ENCODE assay signal across 23 mouse cellular contexts in the genomic region with DNA sequence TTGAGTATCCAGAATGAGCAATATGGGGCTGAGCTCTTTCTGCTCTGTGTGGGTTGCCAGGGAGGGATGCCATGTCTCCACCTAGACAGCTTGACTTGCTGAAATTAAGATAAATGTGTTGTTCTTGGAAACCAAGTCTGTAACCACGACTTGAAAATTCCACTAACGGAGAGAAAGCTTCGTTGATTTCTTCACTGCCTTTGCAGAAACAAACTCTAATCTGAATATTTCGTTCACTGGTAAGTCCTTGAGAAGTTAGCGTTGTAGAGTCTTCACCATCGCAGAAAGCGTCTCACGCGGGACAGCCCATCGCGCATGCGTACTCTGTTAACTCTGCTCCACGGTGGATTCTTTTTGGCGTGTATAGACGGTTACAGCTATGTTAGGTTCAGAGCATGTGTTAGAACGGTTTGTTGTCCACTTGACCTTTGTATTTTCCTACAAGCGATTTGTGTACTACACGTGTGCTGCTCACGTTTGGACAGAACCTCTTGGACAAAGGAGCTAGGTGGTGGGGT. TPM values are rescaled to one million over a fixed set of nuclear protein-coding genes. Genes with fewer than 3 reads are reported as not detected.
A peak's percentile ranks its signal among the peaks of the same experiment; 100 is the strongest.
DNase-seq lines count a peak whose midpoint lies in the region; ATAC-seq and TF ChIP-seq lines count a peak whose summit lies in the region.
"Had no signal": no experiment of that assay in that cellular context is flagged by ENCODE, and none has a peak within 500 bp of the region (broad histone marks: within the 10 kb centered on the region; RNA-seq: fewer than 3 reads in every experiment).

No protein-coding gene starts in this region.

- H3K27ac ChIP-seq in spleen, adult 2 months (ENCODE audit: insufficient read depth, low read length), result peak overlapping the region; percentile 76
- no peak overlapping the region for H3K27ac ChIP-seq in forebrain, embryonic 15.5 days (replicated peaks)
- H3K27ac ChIP-seq: left cerebral cortex, adult 2 months; liver, embryonic 13.5 days had no signal

- 73% methylated on average over 19 of the region's 19 CpGs for WGBS in spleen, adult 2 months
- WGBS in forebrain, embryonic 15.5 days, result 93% methylated on average over 19 of the region's 19 CpGs

- peaks cover 1% of the 10 kb centered on the region; the same call in 1 of the 2 replicates for H3K36me3 ChIP-seq in spleen, adult 2 months (ENCODE audit: control insufficient read depth, insufficient read depth, low read length)
- no peaks in the 10 kb centered on the region for H3K36me3 ChIP-seq in forebrain, embryonic 15.5 days
- H3K36me3 ChIP-seq: liver, embryonic 13.5 days had no signal

- ATAC-seq in CD4-positive, CD25-positive, alpha-beta regulatory T cell, adult 4 months, result no peak
- no peak for ATAC-seq in forebrain, embryonic 15.5 days (replicated peaks)
- ATAC-seq: inflammation-experienced regulatory T-cells, adult 6 months; midbrain, embryonic 16.5 days had no signal

- H3K4me2 ChIP-seq in forebrain, embryonic 15.5 days (replicated peaks), result no peak overlapping the region
- H3K4me2 ChIP-seq: liver, embryonic 13.5 days; lung, embryonic 14.5 days had no signal

- TF ChIP-seq POLR2A in spleen, adult 2 months (IDR thresholded peaks at IDR 0.05; ENCODE audit: low read depth, low read length), result no peak

- peak overlapping the region; percentile 10; the same call in 1 of the 2 replicates for H3K4me3 ChIP-seq in spleen, adult 2 months (ENCODE audit: extremely low read depth, insufficient read depth, insufficient read length)
- H3K4me3 ChIP-seq in forebrain, embryonic 15.5 days, result no peak overlapping the region
- H3K4me3 ChIP-seq: left cerebral cortex, adult 2 months; liver, embryonic 13.5 days had no signal

- no peaks in the 10 kb centered on the region for H3K27me3 ChIP-seq in spleen, adult 2 months (ENCODE audit: control insufficient read depth, insufficient read depth, low read length)
- peaks cover 7% of the 10 kb centered on the region; the same call in 1 of the 2 replicates for H3K27me3 ChIP-seq in forebrain, embryonic 15.5 days

- TF ChIP-seq CTCF in spleen, adult 2 months (IDR thresholded peaks at IDR 0.05; ENCODE audit: extremely low read depth, insufficient read depth, insufficient read length, insufficient replicate concordance), result no peak

- peaks cover 24% of the 10 kb centered on the region for H3K4me1 ChIP-seq in spleen, adult 2 months (ENCODE audit: control insufficient read depth, insufficient read depth, insufficient read length)
- H3K4me1 ChIP-seq in forebrain, embryonic 15.5 days, result peaks cover 15% of the 10 kb centered on the region

- H3K9me3 ChIP-seq in forebrain, embryonic 15.5 days, result no peaks in the 10 kb centered on the region
- H3K9me3 ChIP-seq: liver, embryonic 13.5 days had no signal

- DNase-seq in CD4-positive, CD25-positive, alpha-beta regulatory T cell, adult 2 months (ENCODE audit: low read depth, low spot score), result peak; percentile 89
- DNase-seq in spleen, adult 2 months (ENCODE audit: low read depth in 1 of 2, low spot score in 2 of 2), result no peak
- no peak for DNase-seq in spleen, postnatal 10 days (ENCODE audit: low spot score in 2 of 2)
- DNase-seq in adipocyte (ENCODE audit: low spot score), result peak; percentile 41
- DNase-seq in thymus, postnatal 25 days, result peak; percentile 58
- DNase-seq in kidney, postnatal 4 days, result no peak
- DNase-seq: adrenal gland, postnatal 10 days; cerebellum, adult 11-12 months; cerebellum, postnatal 14 days; embryo, embryonic 11 days; kidney, adult 8-10 months; kidney, postnatal 25 days; liver, embryonic 13.5 days; lung, embryonic 14.5 days; lung, postnatal 36 days had no signal

- H3K9ac ChIP-seq in forebrain, embryonic 15.5 days (replicated peaks), result no peak overlapping the region
- H3K9ac ChIP-seq: liver, embryonic 13.5 days; lung, embryonic 14.5 days had no signal

RNA-seq across cellular contexts. Expression of gene Fam169b, which starts 6.8 kb away (rescaled TPM):
- polyA plus RNA-seq in CD4-positive, CD25-positive, alpha-beta regulatory T cell, adult 4 months (2017; shearing (Covaris generic)), result 100 to 1,000 TPM; 124 to 148 TPM
- 27.9 and 29.2 TPM in 2 replicates for polyA plus RNA-seq in spleen, adult 2 months (2012; rRNA removed)
- 0.10 TPM in 1 of 2 replicates, not detected in the other for polyA plus RNA-seq in forebrain, embryonic 15.5 days (2015; fragmentation: Nextera tagmentation; extraction: Ambion mirVana)

RNA-seq across cellular contexts. Expression of gene Pgpep1l, which starts 16.4 kb away (rescaled TPM):
- 1 to 10 TPM; 6.2 to 6.6 TPM for polyA plus RNA-seq in CD4-positive, CD25-positive, alpha-beta regulatory T cell, adult 4 months (2017; shearing (Covaris generic))
- 0.36 and 0.53 TPM in 2 replicates for polyA plus RNA-seq in spleen, adult 2 months (2012; rRNA removed)
- polyA plus RNA-seq in forebrain, embryonic 15.5 days (2015; fragmentation: Nextera tagmentation; extraction: Ambion mirVana), result not detected in 2 replicates
- polyA plus RNA-seq: embryonic facial prominence, embryonic 14.5 days; hindbrain, embryonic 11.5 days; limb, embryonic 11.5 days; liver, embryonic 13.5 days; lung, embryonic 14.5 days; midbrain, embryonic 16.5 days had no signal

Comparison
In these comparisons a context has a peak if more than half of its experiments do, and no peak if none do; other contexts are left out.
1. DNase-seq: peak in CD4-positive, CD25-positive, alpha-beta regulatory T cell, adult 2 months (single experiment), adipocyte (single experiment) and thymus, postnatal 25 days (single experiment); none in spleen, adult 2 months (0 of 2), spleen, postnatal 10 days (0 of 2) and kidney, postnatal 4 days (0 of 2).
2. RNA of gene Fam169b, which starts 6.8 kb away (polyA plus RNA-seq): 124 to 148 TPM in CD4-positive, CD25-positive, alpha-beta regulatory T cell, adult 4 months and 27.9 to 29.2 TPM in spleen, adult 2 months; 0.10 TPM in forebrain, embryonic 15.5 days; every median in the first group is over 10 times any median in the second.